Mouse (Mus musculus) testis, adult 2 months (tissue): Measurements from ENCODE around the gene Tbc1d23.

ENCODE experiments used
- CTCF ChIP-seq: fragments of 200-500 bp; IDR thresholded peaks from 2 replicates; pipeline ENCODE4 v1.5.1; 2012; ENCODE audit warnings: low read depth, mild to moderate bottlenecking, inconsistent platforms, low read length, moderate library complexity; ENCODE audit not compliant: control insufficient read depth, insufficient read depth, insufficient replicate concordance
- POLR2A ChIP-seq: fragments of 200-500 bp; IDR thresholded peaks from 2 replicates; pipeline ENCODE4 v1.6.1; 2012; ENCODE audit warnings: low read depth, mild to moderate bottlenecking, inconsistent platforms, low read length, moderate library complexity; ENCODE audit not compliant: control insufficient read depth

DNA sequence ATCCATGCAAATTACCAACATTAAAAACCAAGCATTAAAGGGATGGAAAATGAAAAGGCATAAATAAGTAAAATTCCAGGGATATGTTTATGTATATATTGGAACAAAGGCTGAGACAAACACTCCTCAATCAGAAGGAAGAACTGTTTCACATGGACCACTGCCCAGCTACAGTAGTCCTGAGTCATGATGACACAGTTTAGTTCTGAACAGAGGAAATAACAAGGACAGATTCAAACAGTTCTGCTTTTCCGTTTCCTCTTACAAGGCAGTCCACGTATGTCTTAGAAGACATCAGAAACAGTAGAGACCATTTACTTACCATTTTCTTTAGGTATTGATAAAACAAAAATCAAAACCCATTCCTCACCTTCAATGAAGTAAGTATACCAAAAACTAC, 41.8 kb downstream of the Tbc1d23 start:
- TF ChIP-seq CTCF = no peak
- no peak for TF ChIP-seq POLR2A
